Mouse (Mus musculus): Measurements from ENCODE around the gene Dao. TPM values are rescaled to one million over a fixed set of nuclear protein-coding genes. Genes with fewer than 3 reads are reported as not detected.

Dao gene
- total and polyA plus RNA-seq, 3 experiments, result 1.4 to 3.6 (median 1.9) TPM

GRCm38 (mm10) chr5:113965659-113966185 is 37.8 kb upstream of the Dao start:
- peaks cover 6% of the 10 kb centered on the region for H3K9me3 ChIP-seq (replicated peaks; ENCODE audit: low read length)
- H3K36me3 ChIP-seq (replicated peaks in 1 of 2; ENCODE audit: control insufficient read depth in 1 of 2, insufficient read depth in 1 of 2, low read length in 1 of 2), result peaks cover 52 to 93% of the 10 kb centered on the region in 2 experiments
- dilution Hi-C loops (cut with MboI; ENCODE audit: extremely low pct_ligation_motif_present, extremely low pct_unique_long_range_greater_than_20kb, low sequenced_read_pairs) (no loop called here), in situ Hi-C loops (cut with MboI; ENCODE audit: low pct_ligation_motif_present, low pct_unique_long_range_greater_than_20kb, low sequenced_read_pairs) (no loop called here)
- H3K4me2 ChIP-seq (ENCODE audit: insufficient read depth, low read depth, poor library complexity, severe bottlenecking), result no peak overlapping the region
- no peaks in the 10 kb centered on the region for H3K79me2 ChIP-seq (replicated peaks; ENCODE audit: control insufficient read depth, extremely low read depth, insufficient read depth, poor library complexity, severe bottlenecking)
- no peaks in the 10 kb centered on the region for H3K4me1 ChIP-seq (ENCODE audit: control insufficient read depth in 1 of 2, insufficient read depth in 2 of 2)
- TF ChIP-seq IRF4 (IDR thresholded peaks at IDR 0.05; ENCODE audit: low read depth, low read length), result no peak
- TF ChIP-seq TBP (conservative IDR thresholded peaks at IDR 0.05; ENCODE audit: low read depth, low read length), result no peak
- no peak for TF ChIP-seq JUND (conservative IDR thresholded peaks at IDR 0.05; ENCODE audit: low read depth, low read length)
- TF ChIP-seq CHD1 (IDR thresholded peaks at IDR 0.05; ENCODE audit: low read depth, low read length), result no peak
- TF ChIP-seq SMC3 (IDR thresholded peaks at IDR 0.05; ENCODE audit: low read depth, low read length), result no peak
- TF ChIP-seq ELF1 (IDR thresholded peaks at IDR 0.05; ENCODE audit: low read depth, low read length), result no peak
- H3K4me3 ChIP-seq (replicated peaks in 1 of 3; ENCODE audit: low read depth in 2 of 3, low read length in 2 of 3, poor library complexity in 1 of 3), result no peak overlapping the region
- DNase-seq (ENCODE audit: extremely low read depth), result no peak
- no peak overlapping the region for H3K9ac ChIP-seq (ENCODE audit: insufficient read depth, low read depth)
- no peak overlapping the region for H3K27ac ChIP-seq (ENCODE audit: insufficient read depth, low read depth)
- no peaks in the 10 kb centered on the region for H3K27me3 ChIP-seq (replicated peaks)

- in situ Hi-C loops (cut with MboI; ENCODE audit: low pct_ligation_motif_present, low pct_unique_long_range_greater_than_20kb, low sequenced_read_pairs), result no loop called here
- TF ChIP-seq JUN (IDR thresholded peaks at IDR 0.05; ENCODE audit: insufficient read depth, low read depth, low read length), result no peak
- TF ChIP-seq EP300 (IDR thresholded peaks at IDR 0.05; ENCODE audit: low read length), result no peak
- no peak for TF ChIP-seq SIN3A (IDR thresholded peaks at IDR 0.05; ENCODE audit: low read length)
- TF ChIP-seq KAT2A (IDR thresholded peaks at IDR 0.05; ENCODE audit: insufficient replicate concordance, low read length), result no peak
- no peak for TF ChIP-seq BHLHE40 (IDR thresholded peaks at IDR 0.05; ENCODE audit: low read depth, low read length)
- no peak for TF ChIP-seq RCOR1 (conservative IDR thresholded peaks at IDR 0.05; ENCODE audit: low read depth, low read length)
- TF ChIP-seq E2F4 (IDR thresholded peaks at IDR 0.05; ENCODE audit: insufficient replicate concordance, low read depth, low read length), result no peak
- no peak for TF ChIP-seq UBTF (IDR thresholded peaks at IDR 0.05; ENCODE audit: low read depth, low read length)
- no peak for TF ChIP-seq USF2 (conservative IDR thresholded peaks at IDR 0.05; ENCODE audit: low read depth, low read length)
- no peak for TF ChIP-seq CHD2 (IDR thresholded peaks at IDR 0.05; ENCODE audit: low read length)
- TF ChIP-seq ZMIZ1 (IDR thresholded peaks at IDR 0.05; ENCODE audit: low read depth, low read length), result no peak
- TF ChIP-seq JUND (conservative IDR thresholded peaks at IDR 0.05; ENCODE audit: low read depth, low read length), result no peak
- TF ChIP-seq PAX5 (IDR thresholded peaks at IDR 0.05; ENCODE audit: low read length), result no peak
- H3K4me2 ChIP-seq (ENCODE audit: insufficient read depth, low read depth, poor library complexity, severe bottlenecking), result no peak overlapping the region
- no peak overlapping the region for H3K4me3 ChIP-seq (replicated peaks in 1 of 3; ENCODE audit: low read depth in 2 of 3, low read length in 2 of 3, poor library complexity in 1 of 3)
- no peak overlapping the region for H3K27ac ChIP-seq (ENCODE audit: insufficient read depth, low read depth)
- H3K36me3 ChIP-seq (replicated peaks in 1 of 2; ENCODE audit: control insufficient read depth in 1 of 2, insufficient read depth in 1 of 2, low read length in 1 of 2), result peaks cover 48 to 90% of the 10 kb centered on the region in 2 experiments
- peaks cover 0 to 3% of the 10 kb centered on the region in 2 experiments; a peak in 1 of 4 replicates for H3K4me1 ChIP-seq (ENCODE audit: control insufficient read depth in 1 of 2, insufficient read depth in 2 of 2)
- no peaks in the 10 kb centered on the region for H3K79me2 ChIP-seq (replicated peaks; ENCODE audit: control insufficient read depth, extremely low read depth, insufficient read depth, poor library complexity, severe bottlenecking)
- H3K27me3 ChIP-seq (replicated peaks), result no peaks in the 10 kb centered on the region
- H3K9ac ChIP-seq (ENCODE audit: insufficient read depth, low read depth), result no peak overlapping the region
- dilution Hi-C loops (cut with MboI; ENCODE audit: extremely low pct_ligation_motif_present, extremely low pct_unique_long_range_greater_than_20kb, low sequenced_read_pairs), result no loop called here
- H3K9me3 ChIP-seq (replicated peaks; ENCODE audit: low read length), result peaks cover 6% of the 10 kb centered on the region
- DNase-seq (ENCODE audit: extremely low read depth), result no peak
Measured at GRCm38 (mm10) chr5:113966452-113967150, 36.9 kb upstream of the Dao start.

Measured in CH12.LX (cell line).